Mouse (Mus musculus) intestine, postnatal 0 days (tissue): ENCODE data around the gene B3gnt2. TPM values are rescaled to one million over a fixed set of nuclear protein-coding genes. Genes with fewer than 3 reads are reported as not detected.

ENCODE experiments used
- ATAC-seq: fragments of 200-750 bp; cut with Nextera tagmentation; 2 replicates; pipeline ENCODE4 v1.8.0; 2017; ENCODE audit warnings: mild to moderate bottlenecking, moderate TSS enrichment, moderate library complexity
- H3K27ac ChIP-seq: fragments of 300-500 bp; sonication (generic); 2 replicates; pipeline ENCODE4 v1.5.1; 2014; ENCODE audit warnings: mild to moderate bottlenecking, low read depth, low read length, moderate library complexity
- H3K27me3 ChIP-seq: fragments of 300-500 bp; sonication (generic); replicated peaks from 2 replicates; pipeline ENCODE4 v1.6.1; 2014; ENCODE audit warnings: low read length, mixed read lengths; ENCODE audit not compliant: control insufficient read depth, insufficient read depth
- H3K36me3 ChIP-seq: fragments of 300-500 bp; sonication (generic); 2 replicates; pipeline ENCODE4 v1.6.1; 2014; ENCODE audit warnings: mild to moderate bottlenecking, moderate library complexity; ENCODE audit not compliant: control insufficient read depth, insufficient read depth
- H3K4me1 ChIP-seq: fragments of 300-500 bp; sonication (generic); replicated peaks from 2 replicates; pipeline ENCODE4 v1.6.1; 2014; ENCODE audit warnings: antibody characterized with exemption, low read length, mixed read lengths; ENCODE audit not compliant: control insufficient read depth, insufficient read depth
- H3K4me2 ChIP-seq: fragments of 300-500 bp; sonication (generic); replicated peaks from 2 replicates; pipeline ENCODE4 v1.6.1; 2014; ENCODE audit warnings: low read depth, mild to moderate bottlenecking, moderate library complexity
- H3K4me3 ChIP-seq: fragments of 300-500 bp; sonication (generic); 2 replicates; pipeline ENCODE4 v1.5.1; 2014; ENCODE audit warnings: low read depth, low read length
- H3K9ac ChIP-seq: fragments of 300-500 bp; sonication (generic); 2 replicates; pipeline ENCODE4 v1.6.1; 2014; ENCODE audit warnings: mild to moderate bottlenecking, low read depth, low read length
- H3K9me3 ChIP-seq: fragments of 300-500 bp; sonication (generic); 2 replicates; pipeline ENCODE4 v1.6.1; 2016; ENCODE audit warnings: mixed run types; ENCODE audit not compliant: control insufficient read depth
- CTCF ChIP-seq: sonication (generic); IDR thresholded peaks from 2 replicates; pipeline ENCODE4 v1.5.1; 2016; ENCODE audit warnings: low read depth, mild to moderate bottlenecking, control low read depth, antibody characterized with exemption, moderate library complexity
- WGBS: fragments of 180-500 bp; shearing (Covaris S2); extraction: QIAGEN DNeasy Blood & Tissue Kit; methylation state at CpG from one replicate; pipeline ENCODE4 v1.1.7; 2014; 5-methylcytosine and 5-hydroxymethylcytosine counted together
- polyA plus RNA-seq: library from polyadenylated mRNA; unstranded; fragments of >200 nt; fragmentation: Nextera tagmentation; extraction: Ambion mirVana; gene quantifications from 2 replicates; pipeline ENCODE4 v1.2.1, GENCODE M21; 2015

The B3gnt2 gene
- polyA plus RNA-seq, 1 experiment from 2014 or later: 15.1 TPM

DNA sequence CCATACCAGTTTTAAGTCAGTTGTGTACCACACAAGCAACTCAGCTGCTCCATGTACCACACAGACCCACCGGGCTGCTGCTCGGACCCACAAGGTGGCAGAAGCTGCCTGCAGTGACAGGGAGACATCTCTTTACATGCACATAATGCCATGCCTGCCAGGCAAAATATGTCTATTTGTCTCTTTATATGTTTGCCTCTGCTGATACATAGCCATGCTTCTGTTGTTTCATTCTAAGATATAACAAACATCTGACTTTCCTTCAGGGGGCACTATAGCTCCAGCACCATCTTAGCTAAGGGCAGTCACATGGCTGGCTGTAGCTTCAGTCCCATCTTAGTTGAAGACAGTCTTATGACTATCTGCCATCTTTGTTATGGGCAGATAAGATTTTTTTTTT is 150.2 kb downstream of the B3gnt2 start:
- TF ChIP-seq CTCF: peak; percentile 67
- no peaks in the 10 kb centered on the region for H3K36me3 ChIP-seq
- H3K4me3 ChIP-seq: no peak overlapping the region
- 94% methylated on average over 2 of the region's 2 CpGs for WGBS
- no peaks in the 10 kb centered on the region for H3K4me1 ChIP-seq
- H3K27ac ChIP-seq: no peak overlapping the region
- H3K4me2 ChIP-seq: no peak overlapping the region
- ATAC-seq: no peak
- no peaks in the 10 kb centered on the region for H3K27me3 ChIP-seq
- no peaks in the 10 kb centered on the region for H3K9me3 ChIP-seq
- no peak overlapping the region for H3K9ac ChIP-seq

Other genes starting within 250 kb of the B3gnt2 start
- 2.0 and 2.3 TPM in 2 replicates for gene Zrsr1, start 111.0 kb upstream of the B3gnt2 start, polyA plus RNA-seq
- gene Gm28048, start 121.1 kb upstream of the B3gnt2 start, polyA plus RNA-seq: 15.8 and 20.3 TPM in 2 replicates
- gene Commd1, start 121.4 kb upstream of the B3gnt2 start, polyA plus RNA-seq: 286 and 294 TPM in 2 replicates
- gene Cct4, start 129.6 kb upstream of the B3gnt2 start, polyA plus RNA-seq: 95.3 and 101 TPM in 2 replicates
- 1.9 and 2.8 TPM in 2 replicates for gene Fam161a, start 146.6 kb upstream of the B3gnt2 start, polyA plus RNA-seq